Mouse (Mus musculus): Measurements from ENCODE around the gene Cgrrf1. TPM values are rescaled to one million over a fixed set of nuclear protein-coding genes. Genes with fewer than 3 reads are reported as not detected.

The Cgrrf1 gene
- polyA plus RNA-seq, 1 experiment from 2014 or later = 13.0 TPM

DNA sequence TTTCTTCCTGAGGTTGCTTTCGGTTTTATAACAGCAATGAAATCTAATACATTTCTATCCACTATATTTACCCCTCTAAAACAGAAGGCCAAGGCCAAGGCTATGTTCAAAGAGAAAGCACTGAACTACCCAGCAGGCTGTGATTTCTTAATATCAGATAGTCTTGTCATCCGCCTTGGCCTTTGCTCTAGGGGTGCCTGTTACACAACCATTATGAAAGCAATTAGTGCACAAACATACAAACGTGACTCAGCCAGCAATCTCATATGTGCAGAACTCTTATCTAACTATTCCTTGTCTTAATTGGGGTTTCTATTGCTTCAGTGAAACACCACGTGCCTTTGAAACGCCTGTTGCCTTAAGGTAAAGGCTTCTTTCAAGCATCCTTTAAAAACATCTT lies 37.8 kb upstream of the Cgrrf1 start:
- H3K27ac ChIP-seq (ENCODE audit: low read length) = no peak overlapping the region
- H3K9ac ChIP-seq (replicated peaks; ENCODE audit: low read depth, low read length) = no peak overlapping the region
- ATAC-seq = no peak
- H3K4me1 ChIP-seq (replicated peaks; ENCODE audit: control insufficient read depth, insufficient read depth, low read length) = no peaks in the 10 kb centered on the region
- H3K4me2 ChIP-seq (ENCODE audit: low read length) = no peak overlapping the region
- no peaks in the 10 kb centered on the region for H3K9me3 ChIP-seq (ENCODE audit: control insufficient read depth, low read length)
- H3K36me3 ChIP-seq (ENCODE audit: control insufficient read depth, insufficient read depth) = no peaks in the 10 kb centered on the region
- 81% methylated on average over 5 of the region's 5 CpGs for WGBS
- H3K4me3 ChIP-seq (replicated peaks; ENCODE audit: low read length) = no peak overlapping the region
- H3K27me3 ChIP-seq (replicated peaks; ENCODE audit: control insufficient read depth, insufficient read depth, low read length) = no peaks in the 10 kb centered on the region

DNA sequence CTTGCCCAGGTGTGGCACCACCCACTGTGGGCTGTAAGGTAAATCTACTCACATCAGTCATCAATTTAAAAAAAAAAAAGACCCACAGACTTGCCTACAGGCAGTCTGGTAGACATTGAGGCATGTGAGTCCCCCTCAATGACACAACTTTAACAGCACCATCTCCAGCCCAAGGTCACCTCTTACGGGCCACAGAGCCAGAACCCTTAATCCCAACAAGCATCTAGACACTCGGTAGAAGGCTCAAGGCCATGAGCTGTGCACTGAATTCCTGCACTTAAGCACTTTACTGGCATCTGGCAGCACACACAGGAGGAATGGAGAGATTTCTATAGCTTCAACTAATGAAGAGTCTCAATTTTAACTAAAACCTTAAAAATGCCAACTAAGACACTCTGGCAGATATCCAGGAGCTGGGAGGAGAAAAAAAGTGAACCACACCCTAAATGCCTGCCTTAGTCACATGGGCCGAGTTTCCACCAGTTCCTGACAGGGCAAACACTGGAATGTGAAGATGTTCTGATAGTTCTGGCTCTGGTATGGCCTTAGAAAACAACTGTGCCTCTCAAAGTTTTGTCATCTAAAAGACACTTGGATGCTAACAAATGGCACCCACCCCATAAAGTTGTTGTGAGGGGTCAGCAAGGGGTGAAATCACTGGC lies 31.1 kb upstream of the Cgrrf1 start:
- H3K27ac ChIP-seq (ENCODE audit: low read length) = no peak overlapping the region
- no peak overlapping the region for H3K4me3 ChIP-seq (replicated peaks; ENCODE audit: low read length)
- H3K9ac ChIP-seq (replicated peaks; ENCODE audit: low read depth, low read length) = no peak overlapping the region
- H3K27me3 ChIP-seq (replicated peaks; ENCODE audit: control insufficient read depth, insufficient read depth, low read length) = no peaks in the 10 kb centered on the region
- H3K4me1 ChIP-seq (replicated peaks; ENCODE audit: control insufficient read depth, insufficient read depth, low read length) = no peaks in the 10 kb centered on the region
- ATAC-seq = no peak
- no peaks in the 10 kb centered on the region for H3K9me3 ChIP-seq (ENCODE audit: control insufficient read depth, low read length)
- H3K36me3 ChIP-seq (ENCODE audit: control insufficient read depth, insufficient read depth) = no peaks in the 10 kb centered on the region
- no peak overlapping the region for H3K4me2 ChIP-seq (ENCODE audit: low read length)
- WGBS = 87% methylated on average over 3 of the region's 3 CpGs

DNA sequence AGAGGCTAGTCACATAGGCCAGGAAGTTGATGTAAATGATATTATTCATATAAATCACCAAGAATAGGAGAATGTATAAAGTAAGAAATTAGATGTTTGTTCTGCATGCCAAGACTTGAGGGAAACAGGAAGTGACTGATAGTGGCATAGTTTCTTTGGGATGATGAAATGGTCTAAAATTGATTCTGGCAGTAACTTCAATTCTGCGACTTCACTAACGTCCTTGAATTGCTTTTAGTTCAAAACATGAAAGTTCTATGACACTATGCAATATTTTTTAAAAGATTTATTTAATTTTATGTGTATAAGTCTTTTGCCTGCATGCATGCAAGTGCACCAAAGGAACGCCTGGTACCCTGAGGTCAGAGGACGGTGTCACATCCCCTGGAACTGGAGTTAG lies 28.7 kb upstream of the Cgrrf1 start:
- Histone ChIP-seq H3K27me3 (replicated peaks; ENCODE audit: control insufficient read depth, insufficient read depth, low read length) (no peaks in the 10 kb centered on the region), H3K4me2 (ENCODE audit: low read length) (no peak overlapping the region), H3K27ac (ENCODE audit: low read length) (no peak overlapping the region), H3K4me1 (replicated peaks; ENCODE audit: control insufficient read depth, insufficient read depth, low read length) (no peaks in the 10 kb centered on the region), H3K4me3 (replicated peaks; ENCODE audit: low read length) (no peak overlapping the region), H3K36me3 (ENCODE audit: control insufficient read depth, insufficient read depth) (no peaks in the 10 kb centered on the region), H3K9ac (replicated peaks; ENCODE audit: low read depth, low read length) (no peak overlapping the region), H3K9me3 (ENCODE audit: control insufficient read depth, low read length) (no peaks in the 10 kb centered on the region)
- ATAC-seq = no peak
- WGBS = 92% methylated on average over 4 of the region's 4 CpGs

DNA sequence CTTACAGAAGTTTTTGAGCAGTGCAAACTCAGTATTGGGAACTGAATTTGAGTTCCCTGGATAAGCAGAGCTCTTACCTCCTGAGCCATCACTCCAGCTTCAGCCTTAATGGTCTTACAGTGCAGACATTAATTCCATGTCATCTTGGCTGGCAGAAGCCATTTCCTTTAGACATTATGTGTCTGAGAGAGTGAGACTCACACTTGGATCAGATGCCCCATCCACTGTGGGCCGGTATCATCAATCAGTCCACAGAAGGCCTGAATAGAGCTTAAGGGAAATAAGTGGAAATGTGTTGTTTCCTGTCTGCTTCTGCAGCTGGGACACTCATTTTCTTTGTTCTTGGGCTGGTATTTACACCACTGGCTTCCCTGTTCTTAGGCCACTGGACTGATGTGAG lies 28.1 kb upstream of the Cgrrf1 start:
- H3K9me3 ChIP-seq (ENCODE audit: control insufficient read depth, low read length) = no peaks in the 10 kb centered on the region
- WGBS = 88% methylated on average over 1 of the region's 1 CpGs

DNA sequence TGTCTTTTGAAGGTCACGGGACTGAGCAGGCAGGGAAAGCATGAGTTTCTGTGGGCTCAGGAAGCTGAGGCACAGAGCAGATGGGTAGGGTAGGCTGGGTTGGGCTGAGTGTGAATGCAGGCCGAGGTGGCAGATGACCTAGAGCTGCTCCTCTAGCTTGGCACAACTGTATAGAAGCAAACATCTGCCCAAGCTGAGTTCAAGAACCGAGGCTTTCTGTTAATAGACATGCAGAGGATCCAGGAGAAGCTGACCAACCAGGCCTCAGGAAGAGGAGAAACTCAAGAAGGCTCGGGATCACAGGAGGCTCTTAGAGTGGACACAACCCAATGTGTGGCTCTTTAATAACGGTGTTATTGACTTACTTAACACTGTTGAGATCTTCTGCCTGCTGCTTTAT lies 25.7 kb upstream of the Cgrrf1 start:
- Histone ChIP-seq H3K4me3 (replicated peaks; ENCODE audit: low read length) (no peak overlapping the region), H3K4me1 (replicated peaks; ENCODE audit: control insufficient read depth, insufficient read depth, low read length) (no peaks in the 10 kb centered on the region), H3K27me3 (replicated peaks; ENCODE audit: control insufficient read depth, insufficient read depth, low read length) (no peaks in the 10 kb centered on the region), H3K36me3 (ENCODE audit: control insufficient read depth, insufficient read depth) (peaks cover 7% of the 10 kb centered on the region; the same call in 1 of the 2 replicates), H3K9me3 (ENCODE audit: control insufficient read depth, low read length) (no peaks in the 10 kb centered on the region), H3K27ac (ENCODE audit: low read length) (no peak overlapping the region), H3K9ac (replicated peaks; ENCODE audit: low read depth, low read length) (no peak overlapping the region), H3K4me2 (ENCODE audit: low read length) (no peak overlapping the region)
- no peak for ATAC-seq
- WGBS = 88% methylated on average over 5 of the region's 5 CpGs

More for the DNA sequence above, 28.1 kb upstream of the Cgrrf1 start:
- Histone ChIP-seq H3K4me1 (replicated peaks; ENCODE audit: control insufficient read depth, insufficient read depth, low read length) (no peaks in the 10 kb centered on the region), H3K4me3 (replicated peaks; ENCODE audit: low read length) (no peak overlapping the region), H3K4me2 (ENCODE audit: low read length) (no peak overlapping the region), H3K9ac (replicated peaks; ENCODE audit: low read depth, low read length) (no peak overlapping the region), H3K27ac (ENCODE audit: low read length) (no peak overlapping the region), H3K36me3 (ENCODE audit: control insufficient read depth, insufficient read depth) (no peaks in the 10 kb centered on the region), H3K27me3 (replicated peaks; ENCODE audit: control insufficient read depth, insufficient read depth, low read length) (no peaks in the 10 kb centered on the region)
- no peak for ATAC-seq

DNA sequence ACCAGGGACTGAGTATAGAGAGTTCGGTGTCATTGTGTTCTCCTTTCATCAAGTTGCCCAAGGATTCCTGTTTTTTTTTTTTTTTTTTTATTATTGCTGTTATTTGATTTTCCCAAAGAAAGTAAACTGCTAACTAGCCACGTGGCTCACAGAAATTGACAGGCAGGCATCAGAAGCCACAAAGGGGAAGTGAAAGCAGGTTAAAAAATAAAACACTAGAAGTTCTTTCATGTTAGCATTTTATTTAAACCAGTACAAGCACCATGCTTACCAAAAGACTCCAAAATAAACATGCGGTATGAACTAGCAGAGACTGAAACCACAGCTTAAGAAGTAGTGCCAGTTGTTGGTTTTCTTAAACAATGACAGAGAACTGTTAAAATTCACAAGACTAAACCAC lies 24.0 kb upstream of the Cgrrf1 start:
- ATAC-seq = no peak
- H3K9ac ChIP-seq (replicated peaks; ENCODE audit: low read depth, low read length) = no peak overlapping the region
- no peak overlapping the region for H3K27ac ChIP-seq (ENCODE audit: low read length)
- no peaks in the 10 kb centered on the region for H3K4me1 ChIP-seq (replicated peaks; ENCODE audit: control insufficient read depth, insufficient read depth, low read length)
- peaks cover 7% of the 10 kb centered on the region; the same call in 1 of the 2 replicates for H3K36me3 ChIP-seq (ENCODE audit: control insufficient read depth, insufficient read depth)
- H3K4me2 ChIP-seq (ENCODE audit: low read length) = no peak overlapping the region
- H3K27me3 ChIP-seq (replicated peaks; ENCODE audit: control insufficient read depth, insufficient read depth, low read length) = no peaks in the 10 kb centered on the region
- no peaks in the 10 kb centered on the region for H3K9me3 ChIP-seq (ENCODE audit: control insufficient read depth, low read length)
- H3K4me3 ChIP-seq (replicated peaks; ENCODE audit: low read length) = no peak overlapping the region
- WGBS = 49% methylated on average over 3 of the region's 3 CpGs

DNA sequence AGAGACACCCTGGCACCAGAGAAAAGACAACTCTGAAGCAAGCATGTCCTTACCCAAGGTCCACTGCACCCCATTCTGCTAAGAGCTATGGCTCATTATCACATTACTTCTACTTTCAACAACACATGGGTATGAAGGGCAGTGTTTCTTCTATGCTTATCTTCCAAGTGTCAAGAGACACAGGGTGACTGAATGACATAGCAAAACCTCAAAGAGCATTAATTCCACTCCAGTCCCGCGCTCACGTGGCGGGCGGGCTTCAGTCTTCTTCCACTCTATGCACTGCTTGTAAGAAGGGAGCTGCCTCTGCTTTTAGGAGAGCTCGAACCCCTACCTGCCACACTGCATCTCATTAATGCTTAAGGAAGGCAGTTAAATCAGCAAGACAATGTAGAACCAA lies 16.3 kb upstream of the Cgrrf1 start:
- no peak overlapping the region for H3K9ac ChIP-seq (replicated peaks; ENCODE audit: low read depth, low read length)
- H3K27me3 ChIP-seq (replicated peaks; ENCODE audit: control insufficient read depth, insufficient read depth, low read length) = no peaks in the 10 kb centered on the region
- ATAC-seq = no peak
- H3K4me3 ChIP-seq (replicated peaks; ENCODE audit: low read length) = no peak overlapping the region
- no peaks in the 10 kb centered on the region for H3K9me3 ChIP-seq (ENCODE audit: control insufficient read depth, low read length)
- no peak overlapping the region for H3K4me2 ChIP-seq (ENCODE audit: low read length)
- peaks cover 3% of the 10 kb centered on the region; the same call in 1 of the 2 replicates for H3K36me3 ChIP-seq (ENCODE audit: control insufficient read depth, insufficient read depth)
- no peak overlapping the region for H3K27ac ChIP-seq (ENCODE audit: low read length)
- WGBS = 45% methylated on average over 6 of the region's 6 CpGs
- peaks cover 7% of the 10 kb centered on the region for H3K4me1 ChIP-seq (replicated peaks; ENCODE audit: control insufficient read depth, insufficient read depth, low read length)

DNA sequence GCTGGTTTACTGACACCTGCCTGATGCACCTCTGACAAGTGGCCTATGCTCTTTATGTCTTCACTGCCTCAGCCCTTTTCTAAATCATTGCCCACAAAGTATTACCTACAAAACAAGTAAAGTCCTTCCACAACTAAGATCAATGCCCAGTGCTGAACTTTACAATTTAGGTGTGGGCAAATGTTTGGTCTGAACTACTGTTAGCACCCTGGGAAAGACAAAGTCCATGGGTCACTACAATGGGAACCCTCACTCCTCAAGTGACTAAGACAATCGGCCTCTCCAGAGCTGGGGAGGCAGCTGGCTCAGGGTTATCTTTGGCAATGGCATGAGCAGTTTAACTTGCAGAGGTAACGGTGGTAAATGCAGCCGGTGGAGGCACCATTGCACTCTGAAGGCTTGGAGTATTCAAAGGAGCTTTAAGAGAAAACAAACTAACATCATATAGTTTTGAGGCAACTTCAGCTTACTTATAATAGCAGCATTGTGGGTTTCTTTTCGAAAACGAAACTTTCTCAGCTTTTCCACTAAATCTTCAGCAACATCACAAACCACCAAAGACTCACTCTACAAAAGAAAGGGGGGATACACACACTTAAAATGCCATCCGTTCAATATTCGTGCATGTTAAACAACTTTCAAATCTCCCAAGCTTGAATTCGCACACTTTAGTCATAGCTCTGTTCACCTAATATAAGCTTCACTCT lies 14.9 kb upstream of the Cgrrf1 start:
- H3K36me3 ChIP-seq (ENCODE audit: control insufficient read depth, insufficient read depth) = peaks cover 3% of the 10 kb centered on the region; the same call in 1 of the 2 replicates
- WGBS = 95% methylated on average over 8 of the region's 8 CpGs
- no peaks in the 10 kb centered on the region for H3K9me3 ChIP-seq (ENCODE audit: control insufficient read depth, low read length)
- no peak overlapping the region for H3K4me2 ChIP-seq (ENCODE audit: low read length)
- no peak overlapping the region for H3K9ac ChIP-seq (replicated peaks; ENCODE audit: low read depth, low read length)
- ATAC-seq = no peak
- H3K27me3 ChIP-seq (replicated peaks; ENCODE audit: control insufficient read depth, insufficient read depth, low read length) = no peaks in the 10 kb centered on the region
- no peak overlapping the region for H3K4me3 ChIP-seq (replicated peaks; ENCODE audit: low read length)
- H3K4me1 ChIP-seq (replicated peaks; ENCODE audit: control insufficient read depth, insufficient read depth, low read length) = peaks cover 15% of the 10 kb centered on the region
- H3K27ac ChIP-seq (ENCODE audit: low read length) = no peak overlapping the region

DNA sequence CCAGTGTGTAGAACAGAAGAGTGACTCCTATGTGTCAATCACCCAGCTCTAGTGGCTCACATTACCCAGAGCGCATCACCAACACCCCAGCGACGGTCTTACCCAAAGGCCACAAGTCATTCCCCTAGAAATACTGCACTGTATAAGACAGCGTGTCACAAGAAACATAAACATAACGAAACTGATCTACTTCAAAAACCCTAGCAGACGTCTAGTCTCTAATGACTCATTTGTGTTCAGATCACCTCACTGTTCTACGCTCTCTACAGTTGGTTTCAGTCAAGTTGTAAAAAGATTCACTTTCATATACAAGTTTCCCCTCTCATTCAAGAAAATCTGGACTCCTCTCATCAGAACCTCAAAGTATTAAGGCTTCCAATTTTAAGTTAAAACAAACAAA lies 13.2 kb upstream of the Cgrrf1 start:
- Histone ChIP-seq H3K4me2 (ENCODE audit: low read length) (no peak overlapping the region), H3K9me3 (ENCODE audit: control insufficient read depth, low read length) (no peaks in the 10 kb centered on the region), H3K9ac (replicated peaks; ENCODE audit: low read depth, low read length) (no peak overlapping the region), H3K27ac (ENCODE audit: low read length) (no peak overlapping the region), H3K4me3 (replicated peaks; ENCODE audit: low read length) (no peak overlapping the region), H3K27me3 (replicated peaks; ENCODE audit: control insufficient read depth, insufficient read depth, low read length) (no peaks in the 10 kb centered on the region), H3K36me3 (ENCODE audit: control insufficient read depth, insufficient read depth) (no peaks in the 10 kb centered on the region), H3K4me1 (replicated peaks; ENCODE audit: control insufficient read depth, insufficient read depth, low read length) (peaks cover 18% of the 10 kb centered on the region)
- ATAC-seq = no peak
- 93% methylated on average over 7 of the region's 7 CpGs for WGBS

All from forebrain, embryonic 16.5 days (tissue).